Mouse (Mus musculus): ENCODE results near the gene Tnfsf10.

The Tnfsf10 gene

GRCm38 (mm10) chr3:27371725-27372650 lies 55.2 kb downstream of the Tnfsf10 start:
- DNase-seq: no peak

- DNase-seq: no peak
These were observed 57.6 kb downstream of the Tnfsf10 start for GRCm38 (mm10) chr3:27374396-27374795.

DNA sequence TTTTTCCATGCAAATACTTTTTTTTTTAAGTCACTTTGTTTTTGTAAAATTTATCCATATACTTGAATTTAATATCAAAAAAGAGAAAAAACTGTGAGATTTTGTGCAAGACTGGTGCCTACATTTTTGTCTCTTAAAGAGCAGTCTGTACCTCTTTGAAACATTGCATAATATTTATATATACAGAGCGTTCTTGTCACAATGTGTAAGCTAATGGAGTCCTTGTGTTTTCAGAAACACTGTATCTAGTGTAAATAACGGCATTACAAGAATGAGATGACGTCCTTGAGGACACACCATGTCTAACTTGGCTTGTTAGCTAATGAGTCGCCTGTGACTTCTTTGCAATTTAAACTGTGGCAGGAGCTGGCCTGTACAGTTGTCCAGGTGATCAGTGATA lies 61.1 kb downstream of the Tnfsf10 start:
- no peak for DNase-seq

DNA sequence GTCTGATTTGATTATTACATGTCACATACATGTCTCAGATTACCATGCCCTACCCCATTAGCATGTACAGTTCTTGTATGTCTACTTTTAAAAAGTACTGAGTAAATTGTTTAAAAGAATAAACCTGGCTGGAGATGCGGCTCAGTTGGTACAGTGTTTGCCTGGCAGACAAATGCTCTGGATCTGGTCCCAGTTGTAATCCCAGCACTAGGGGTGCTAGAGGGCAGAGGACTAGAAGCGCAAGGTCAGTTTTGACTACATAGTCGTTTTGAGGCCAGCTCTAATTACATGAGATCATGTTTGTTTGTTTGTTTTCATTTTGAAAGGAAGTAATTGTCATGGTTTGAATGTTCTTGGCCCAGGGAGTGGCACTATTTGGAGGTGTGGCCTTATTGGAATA lies 68.0 kb downstream of the Tnfsf10 start:
- no peak for DNase-seq

DNA sequence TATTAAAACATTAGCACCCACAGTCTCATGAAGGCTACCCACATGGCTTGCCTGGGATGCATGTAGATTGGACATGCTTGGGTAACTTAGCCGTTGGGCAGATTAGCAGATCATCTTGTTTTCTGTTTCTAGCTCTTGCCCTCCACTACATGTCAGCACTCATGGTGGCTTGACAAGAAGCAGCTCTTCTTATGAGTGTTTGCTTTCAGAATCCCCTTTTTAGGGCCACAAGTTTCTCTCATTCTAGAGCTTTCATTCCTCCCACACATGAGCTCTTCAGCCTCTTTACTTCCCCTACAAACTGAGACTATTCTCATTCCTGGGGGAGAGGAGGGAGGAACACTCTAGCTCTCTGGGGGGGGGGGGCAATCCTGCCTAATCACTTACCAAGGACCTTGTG lies 73.1 kb downstream of the Tnfsf10 start:
- no peak for DNase-seq
